Mouse (Mus musculus): ENCODE data around the gene BC004004.
A peak's percentile ranks its signal among the peaks of the same experiment; 100 is the strongest.
"Not testable (repeated sequence)": the region's sequence is repeated elsewhere in the genome, so short reads cannot be mapped to it uniquely, and the experiment has no call there.

BC004004 gene

GRCm38 (mm10) chr17:29261603-29262258 is 6.9 kb upstream of the BC004004 start:
- no peak for DNase-seq

GRCm38 (mm10) chr17:29262259-29262649 is 6.3 kb upstream of the BC004004 start:
- no peak for DNase-seq

- no peak for DNase-seq
Measured at GRCm38 (mm10) chr17:29263417-29263816, 5.2 kb upstream of the BC004004 start.

GRCm38 (mm10) chr17:29263840-29264633 is 4.6 kb upstream of the BC004004 start, which contains the start of gene Ppil1:
Gene Ppil1, minus strand, starts transcription at chr17:29264186.
- peak; percentile 87 for DNase-seq

- DNase-seq = no peak
Measured at GRCm38 (mm10) chr17:29264760-29265159, 3.8 kb upstream of the BC004004 start.

- DNase-seq = not testable (repeated sequence)
Measured at GRCm38 (mm10) chr17:29267040-29267439, 1.5 kb upstream of the BC004004 start.

- no peak for DNase-seq
Measured at GRCm38 (mm10) chr17:29267931-29268681, 482 bp upstream of the BC004004 start.

GRCm38 (mm10) chr17:29269349-29269706 is 740 bp downstream of the BC004004 start:
- DNase-seq = no peak

GRCm38 (mm10) chr17:29270148-29270698 is 1.6 kb downstream of the BC004004 start:
- no peak for DNase-seq

GRCm38 (mm10) chr17:29273156-29273555 is 4.6 kb downstream of the BC004004 start:
- no peak for DNase-seq

GRCm38 (mm10) chr17:29273889-29274288 is 5.3 kb downstream of the BC004004 start:
- no peak for DNase-seq

- peak; percentile 86 for DNase-seq
Measured at GRCm38 (mm10) chr17:29280422-29280821, 11.8 kb downstream of the BC004004 start.

- DNase-seq = no peak
Measured at GRCm38 (mm10) chr17:29281541-29281940, 13.0 kb downstream of the BC004004 start.

GRCm38 (mm10) chr17:29282216-29282952 is 13.8 kb downstream of the BC004004 start:
- DNase-seq = no peak

- no peak for DNase-seq
Measured at GRCm38 (mm10) chr17:29291793-29292192, 23.2 kb downstream of the BC004004 start.

GRCm38 (mm10) chr17:29292996-29293395 is 24.4 kb downstream of the BC004004 start:
- DNase-seq = no peak

GRCm38 (mm10) chr17:29293807-29294605 is 25.4 kb downstream of the BC004004 start:
- no peak for DNase-seq

- DNase-seq = no peak
Measured at GRCm38 (mm10) chr17:29295835-29296234, 27.2 kb downstream of the BC004004 start.

- no peak for DNase-seq
Measured at GRCm38 (mm10) chr17:29297321-29297720, 28.7 kb downstream of the BC004004 start.

GRCm38 (mm10) chr17:29297813-29298212 is 29.2 kb downstream of the BC004004 start:
- peak; percentile 38 for DNase-seq

GRCm38 (mm10) chr17:29299282-29299681 is 30.7 kb downstream of the BC004004 start:
- DNase-seq = no peak

- no peak for DNase-seq
Measured at GRCm38 (mm10) chr17:29300926-29301325, 32.3 kb downstream of the BC004004 start.
